ENCODE assay signal across 17 mouse cellular contexts in genomic region chr12:50765156-50765940, GRCm38 (mm10).
DNase-seq lines count a peak whose midpoint lies in the region; ATAC-seq and TF ChIP-seq lines count a peak whose summit lies in the region.
"Had no signal": no experiment of that assay in that cellular context is flagged by ENCODE, and none has a peak within 500 bp of the region (broad histone marks: within the 10 kb centered on the region; RNA-seq: fewer than 3 reads in every experiment).

No protein-coding gene starts in this region.

- no peaks in the 10 kb centered on the region for H3K36me3 ChIP-seq in kidney, postnatal 0 days (ENCODE audit: insufficient read depth, low read length)
- H3K36me3 ChIP-seq in kidney, adult 2 months (ENCODE audit: control insufficient read depth, insufficient read depth, low read length): no peaks in the 10 kb centered on the region
- H3K36me3 ChIP-seq in embryonic facial prominence, embryonic 13.5 days: no peaks in the 10 kb centered on the region
- H3K36me3 ChIP-seq in heart, embryonic 10.5 days: no peaks in the 10 kb centered on the region
- H3K36me3 ChIP-seq in midbrain, embryonic 14.5 days (ENCODE audit: control insufficient read depth, insufficient read depth, low read length): no peaks in the 10 kb centered on the region
- H3K36me3 ChIP-seq: hindbrain, embryonic 13.5 days; kidney, embryonic 15.5 days; stomach, embryonic 15.5 days had no signal

- no peak overlapping the region for H3K4me3 ChIP-seq in kidney, postnatal 0 days (replicated peaks; ENCODE audit: low read depth, low read length)
- H3K4me3 ChIP-seq in kidney, adult 2 months (ENCODE audit: insufficient read depth, low read depth, low read length): no peak overlapping the region
- no peak overlapping the region for H3K4me3 ChIP-seq in embryonic facial prominence, embryonic 13.5 days
- H3K4me3 ChIP-seq in heart, embryonic 10.5 days: no peak overlapping the region
- H3K4me3 ChIP-seq in midbrain, embryonic 14.5 days (replicated peaks; ENCODE audit: low read depth, low read length): no peak overlapping the region
- H3K4me3 ChIP-seq: forebrain, embryonic 13.5 days; hindbrain, embryonic 13.5 days; kidney, embryonic 15.5 days; stomach, embryonic 15.5 days had no signal

- no peak overlapping the region for H3K27ac ChIP-seq in kidney, postnatal 0 days
- no peak overlapping the region for H3K27ac ChIP-seq in kidney, adult 2 months (ENCODE audit: insufficient read depth, low read depth, low read length)
- peak overlapping the region; percentile 66; the same call in 1 of the 2 replicates for H3K27ac ChIP-seq in embryonic facial prominence, embryonic 13.5 days
- H3K27ac ChIP-seq in heart, embryonic 10.5 days: no peak overlapping the region
- no peak overlapping the region for H3K27ac ChIP-seq in midbrain, embryonic 14.5 days (replicated peaks; ENCODE audit: low read depth, low read length)
- H3K27ac ChIP-seq: forebrain, embryonic 13.5 days; hindbrain, embryonic 13.5 days; kidney, embryonic 15.5 days; stomach, embryonic 15.5 days had no signal

- H3K27me3 ChIP-seq in kidney, postnatal 0 days (ENCODE audit: insufficient read depth, low read length): no peaks in the 10 kb centered on the region
- H3K27me3 ChIP-seq in kidney, adult 2 months (replicated peaks; ENCODE audit: control insufficient read depth, insufficient read depth, low read length): no peaks in the 10 kb centered on the region
- H3K27me3 ChIP-seq in embryonic facial prominence, embryonic 13.5 days: no peaks in the 10 kb centered on the region
- H3K27me3 ChIP-seq in heart, embryonic 10.5 days (ENCODE audit: insufficient read depth, poor library complexity, severe bottlenecking): no peaks in the 10 kb centered on the region
- no peaks in the 10 kb centered on the region for H3K27me3 ChIP-seq in midbrain, embryonic 14.5 days (ENCODE audit: control insufficient read depth, insufficient read depth, low read length)
- H3K27me3 ChIP-seq: forebrain, embryonic 13.5 days; hindbrain, embryonic 13.5 days; kidney, embryonic 15.5 days; stomach, embryonic 15.5 days had no signal

- peak; percentile 28 for DNase-seq in kidney, postnatal 0 days (ENCODE audit: low spot score)
- no peak for DNase-seq in kidney, adult 2 months
- DNase-seq in right cerebral cortex, adult 2 months (ENCODE audit: low spot score in 2 of 2): peak; percentile 7 to 17
- DNase-seq in right cerebral cortex, postnatal 10 days (ENCODE audit: low spot score in 2 of 2): no peak
- no peak for DNase-seq in heart, embryonic 10.5 days (ENCODE audit: low spot score)
- no peak for DNase-seq in midbrain, embryonic 14.5 days
- DNase-seq: gastrocnemius, postnatal 14 days; heart, postnatal 10 days; lung, adult 18-20 months; lung, postnatal 36 days; spleen, adult 18-20 months had no signal

- H3K4me1 ChIP-seq in kidney, postnatal 0 days (replicated peaks; ENCODE audit: insufficient read depth, low read length): no peaks in the 10 kb centered on the region
- no peaks in the 10 kb centered on the region for H3K4me1 ChIP-seq in kidney, adult 2 months (ENCODE audit: control insufficient read depth, insufficient read depth, low read length)
- H3K4me1 ChIP-seq in embryonic facial prominence, embryonic 13.5 days: peaks cover 7% of the 10 kb centered on the region
- no peaks in the 10 kb centered on the region for H3K4me1 ChIP-seq in heart, embryonic 10.5 days
- H3K4me1 ChIP-seq in midbrain, embryonic 14.5 days (ENCODE audit: control insufficient read depth, insufficient read depth, low read length): no peaks in the 10 kb centered on the region
- H3K4me1 ChIP-seq: hindbrain, embryonic 13.5 days; kidney, embryonic 15.5 days; stomach, embryonic 15.5 days had no signal

- H3K9ac ChIP-seq in kidney, postnatal 0 days (ENCODE audit: low read depth, low read length): no peak overlapping the region
- H3K9ac ChIP-seq in embryonic facial prominence, embryonic 13.5 days: no peak overlapping the region
- H3K9ac ChIP-seq in midbrain, embryonic 14.5 days (replicated peaks; ENCODE audit: low read length): no peak overlapping the region
- H3K9ac ChIP-seq: forebrain, embryonic 13.5 days; hindbrain, embryonic 13.5 days; kidney, embryonic 15.5 days; stomach, embryonic 15.5 days had no signal

- no peak for TF ChIP-seq CTCF in kidney, postnatal 0 days (IDR thresholded peaks at IDR 0.05; ENCODE audit: low read depth)
- no peak for TF ChIP-seq CTCF in kidney, adult 2 months (conservative IDR thresholded peaks at IDR 0.05; ENCODE audit: insufficient read depth, insufficient read length, low read depth, low read length)

- ATAC-seq in kidney, postnatal 0 days (replicated peaks; ENCODE audit: low FRiP score, low read depth): no peak
- ATAC-seq in embryonic facial prominence, embryonic 13.5 days (ENCODE audit: insufficient number of reproducible peaks, insufficient read depth, low FRiP score, low TSS enrichment, low read depth): no peak
- no peak for ATAC-seq in midbrain, embryonic 14.5 days (ENCODE audit: low FRiP score, low TSS enrichment)
- ATAC-seq: forebrain, embryonic 13.5 days had no signal

- no peaks in the 10 kb centered on the region for H3K9me3 ChIP-seq in kidney, postnatal 0 days (replicated peaks; ENCODE audit: low read length)
- H3K9me3 ChIP-seq in embryonic facial prominence, embryonic 13.5 days: no peaks in the 10 kb centered on the region
- no peaks in the 10 kb centered on the region for H3K9me3 ChIP-seq in heart, embryonic 10.5 days
- no peaks in the 10 kb centered on the region for H3K9me3 ChIP-seq in midbrain, embryonic 14.5 days (ENCODE audit: control insufficient read depth, low read length)
- H3K9me3 ChIP-seq: forebrain, embryonic 13.5 days; hindbrain, embryonic 13.5 days; kidney, embryonic 15.5 days; stomach, embryonic 15.5 days had no signal

- 68% methylated on average over 8 of the region's 8 CpGs for WGBS in kidney, postnatal 0 days
- 64% methylated on average over 8 of the region's 8 CpGs for WGBS in kidney, adult 2 months
- WGBS in embryonic facial prominence, embryonic 13.5 days: 28% methylated on average over 8 of the region's 8 CpGs
- WGBS in heart, embryonic 10.5 days: 71% methylated on average over 8 of the region's 8 CpGs
- WGBS in midbrain, embryonic 14.5 days: 58% methylated on average over 8 of the region's 8 CpGs

- no peak for TF ChIP-seq POLR2A in kidney, adult 2 months (IDR thresholded peaks at IDR 0.05; ENCODE audit: low read depth, low read length)

- no peak overlapping the region for H3K4me2 ChIP-seq in kidney, postnatal 0 days (ENCODE audit: low read length)
- H3K4me2 ChIP-seq in embryonic facial prominence, embryonic 13.5 days: no peak overlapping the region
- H3K4me2 ChIP-seq in midbrain, embryonic 14.5 days (ENCODE audit: low read length): no peak overlapping the region
- H3K4me2 ChIP-seq: forebrain, embryonic 13.5 days; hindbrain, embryonic 13.5 days; kidney, embryonic 15.5 days; midbrain, embryonic 11.5 days; stomach, embryonic 15.5 days had no signal

Comparison
In these comparisons a context has a peak if more than half of its experiments do, and no peak if none do; other contexts are left out.
1. DNase-seq: peak in kidney, postnatal 0 days (single experiment) and right cerebral cortex, adult 2 months (2 of 2); none in kidney, adult 2 months (single experiment), right cerebral cortex, postnatal 10 days (0 of 2), heart, embryonic 10.5 days (single experiment) and midbrain, embryonic 14.5 days (single experiment).